12 mouse cellular contexts compared by ENCODE assay signal in genomic region chr5:134295277-134296050, GRCm38 (mm10). TPM values are rescaled to one million over a fixed set of nuclear protein-coding genes. Genes with fewer than 3 reads are reported as not detected.
A peak's percentile ranks its signal among the peaks of the same experiment; 100 is the strongest.
DNase-seq lines count a peak whose midpoint lies in the region; ATAC-seq lines count a peak whose summit lies in the region.
"Had no signal": no experiment of that assay in that cellular context is flagged by ENCODE, and none has a peak within 500 bp of the region (broad histone marks: within the 10 kb centered on the region; RNA-seq: fewer than 3 reads in every experiment).

No protein-coding gene starts in this region.

- peak overlapping the region; percentile 42 for H3K27ac ChIP-seq in forebrain, embryonic 15.5 days (replicated peaks)
- H3K27ac ChIP-seq in forebrain, embryonic 11.5 days (ENCODE audit: low read depth, low read length) = no peak overlapping the region
- H3K27ac ChIP-seq in liver, embryonic 13.5 days = peak overlapping the region; percentile 39; the same call in 1 of the 2 replicates
- no peak overlapping the region for H3K27ac ChIP-seq in heart, embryonic 11.5 days (ENCODE audit: low read depth, low read length)
- H3K27ac ChIP-seq: hindbrain, embryonic 14.5 days had no signal

- H3K36me3 ChIP-seq in forebrain, embryonic 15.5 days = peaks cover 50% of the 10 kb centered on the region
- peaks cover 35% of the 10 kb centered on the region for H3K36me3 ChIP-seq in forebrain, embryonic 11.5 days (ENCODE audit: control insufficient read depth, insufficient read depth, low read length)
- peaks cover 75% of the 10 kb centered on the region for H3K36me3 ChIP-seq in liver, embryonic 13.5 days
- peaks cover 41% of the 10 kb centered on the region for H3K36me3 ChIP-seq in heart, embryonic 11.5 days (ENCODE audit: control insufficient read depth, insufficient read depth, low read length)

- intact Hi-C loops in gastrocnemius, postnatal 36 days (cut with DNase I) = no loop called here

- H3K4me2 ChIP-seq in forebrain, embryonic 15.5 days (replicated peaks) = no peak overlapping the region
- no peak overlapping the region for H3K4me2 ChIP-seq in forebrain, embryonic 11.5 days (ENCODE audit: low read depth, low read length, severe bottlenecking)
- H3K4me2 ChIP-seq in liver, embryonic 13.5 days = no peak overlapping the region
- no peak overlapping the region for H3K4me2 ChIP-seq in heart, embryonic 11.5 days
- H3K4me2 ChIP-seq: hindbrain, embryonic 14.5 days had no signal

- H3K9me3 ChIP-seq in forebrain, embryonic 15.5 days = no peaks in the 10 kb centered on the region
- H3K9me3 ChIP-seq in forebrain, embryonic 11.5 days (ENCODE audit: control insufficient read depth, low read length) = no peaks in the 10 kb centered on the region; the same call in 1 of the 2 replicates
- H3K9me3 ChIP-seq in liver, embryonic 13.5 days (replicated peaks) = 0 out of 2 replicates have a peak, but pooled peaks cover under 1% of the 10 kb centered on the region
- no peaks in the 10 kb centered on the region for H3K9me3 ChIP-seq in heart, embryonic 11.5 days (replicated peaks; ENCODE audit: control insufficient read depth, low read length)

- WGBS in forebrain, embryonic 15.5 days = 87% methylated on average over 16 of the region's 16 CpGs
- WGBS in forebrain, embryonic 11.5 days = 96% methylated on average over 16 of the region's 16 CpGs
- WGBS in liver, embryonic 13.5 days (ENCODE audit: insufficient replicate concordance) = 79% methylated on average over 16 of the region's 16 CpGs
- 94% methylated on average over 16 of the region's 16 CpGs for WGBS in heart, embryonic 11.5 days (ENCODE audit: insufficient replicate concordance)

- no peaks in the 10 kb centered on the region for H3K27me3 ChIP-seq in forebrain, embryonic 15.5 days
- no peaks in the 10 kb centered on the region for H3K27me3 ChIP-seq in forebrain, embryonic 11.5 days (ENCODE audit: control insufficient read depth, insufficient read depth, low read length)
- no peaks in the 10 kb centered on the region for H3K27me3 ChIP-seq in liver, embryonic 13.5 days
- H3K27me3 ChIP-seq in heart, embryonic 11.5 days (ENCODE audit: control insufficient read depth, insufficient read depth, low read length) = no peaks in the 10 kb centered on the region

- H3K9ac ChIP-seq in forebrain, embryonic 15.5 days (replicated peaks) = no peak overlapping the region
- H3K9ac ChIP-seq in forebrain, embryonic 11.5 days (ENCODE audit: low read length) = no peak overlapping the region
- no peak overlapping the region for H3K9ac ChIP-seq in liver, embryonic 13.5 days
- no peak overlapping the region for H3K9ac ChIP-seq in heart, embryonic 11.5 days (ENCODE audit: low read depth, low read length)
- H3K9ac ChIP-seq: hindbrain, embryonic 14.5 days had no signal

- DNase-seq in forebrain, embryonic 11.5 days (ENCODE audit: low spot score) = no peak
- DNase-seq in liver, embryonic 13.5 days = no peak
- no peak for DNase-seq in liver
- DNase-seq in kidney, adult 18-20 months = peak; percentile 52
- peak; percentile 39 to 71 for DNase-seq in right cerebral cortex, postnatal 10 days (ENCODE audit: low spot score in 2 of 2)
- no peak for DNase-seq in gastrocnemius, postnatal 36 days
- DNase-seq: adrenal gland, postnatal 25 days; lung, postnatal 36 days had no signal

- no peak overlapping the region for H3K4me3 ChIP-seq in forebrain, embryonic 15.5 days
- no peak overlapping the region for H3K4me3 ChIP-seq in forebrain, embryonic 11.5 days (ENCODE audit: low read depth, low read length)
- H3K4me3 ChIP-seq in liver, embryonic 13.5 days (replicated peaks) = no peak overlapping the region
- no peak overlapping the region for H3K4me3 ChIP-seq in heart, embryonic 11.5 days (ENCODE audit: low read depth, low read length)

- H3K4me1 ChIP-seq in forebrain, embryonic 15.5 days = peaks cover 5% of the 10 kb centered on the region; the same call in 1 of the 2 replicates
- no peaks in the 10 kb centered on the region for H3K4me1 ChIP-seq in forebrain, embryonic 11.5 days (replicated peaks; ENCODE audit: control insufficient read depth, insufficient read depth, low read length)
- peaks cover 13% of the 10 kb centered on the region for H3K4me1 ChIP-seq in liver, embryonic 13.5 days (replicated peaks)
- H3K4me1 ChIP-seq in heart, embryonic 11.5 days (ENCODE audit: control insufficient read depth, insufficient read depth, low read length) = no peaks in the 10 kb centered on the region

- ATAC-seq in forebrain, embryonic 15.5 days (replicated peaks) = no peak
- ATAC-seq in forebrain, embryonic 11.5 days (replicated peaks; ENCODE audit: low FRiP score) = no peak
- ATAC-seq in liver, embryonic 13.5 days (ENCODE audit: low read depth) = peak; percentile 36; the same call in 1 of the 2 replicates
- ATAC-seq in heart, embryonic 11.5 days (replicated peaks; ENCODE audit: insufficient number of reproducible peaks, low FRiP score, low TSS enrichment) = no peak
- ATAC-seq: midbrain, embryonic 16.5 days had no signal

RNA-seq across cellular contexts. Expression of gene Gtf2i, which starts 19.1 kb away (rescaled TPM):
- polyA plus RNA-seq in forebrain, embryonic 15.5 days (2015; fragmentation: Nextera tagmentation; extraction: Ambion mirVana) = 179 and 182 TPM in 2 replicates
- 214 and 239 TPM in 2 replicates for polyA plus RNA-seq in forebrain, embryonic 11.5 days (2014; fragmentation: Nextera tagmentation; extraction: Ambion mirVana)
- polyA plus RNA-seq in liver, embryonic 13.5 days (2015; fragmentation: Nextera tagmentation; extraction: Ambion mirVana) = 39.1 and 52.5 TPM in 2 replicates
- 10 to 100 TPM; 95.3 to 98.5 TPM for total RNA-seq in gastrocnemius, postnatal 36 days (2021)
- 136 and 137 TPM in 2 replicates for polyA plus RNA-seq in heart, embryonic 11.5 days (2014; fragmentation: Nextera tagmentation; extraction: Ambion mirVana)

Comparison
In these comparisons a context has a peak if more than half of its experiments do, and no peak if none do; other contexts are left out.
1. H3K27ac ChIP-seq: peak in forebrain, embryonic 15.5 days (single experiment) and liver, embryonic 13.5 days (single experiment); none in forebrain, embryonic 11.5 days (single experiment) and heart, embryonic 11.5 days (single experiment).
2. DNase-seq: peak in kidney, adult 18-20 months (single experiment) and right cerebral cortex, postnatal 10 days (2 of 2); none in forebrain, embryonic 11.5 days (single experiment), liver, embryonic 13.5 days (single experiment), liver (single experiment) and gastrocnemius, postnatal 36 days (0 of 2).